Mouse (Mus musculus) right cerebral cortex, adult 2 months (tissue): ENCODE data around the gene Podn.
A peak's percentile ranks its signal among the peaks of the same experiment; 100 is the strongest.
"Not testable (repeated sequence)": the region's sequence is repeated elsewhere in the genome, so short reads cannot be mapped to it uniquely, and the experiment has no call there.

ENCODE experiments used
- DNase-seq, 2 experiments: peaks; one replicate each; pipeline ENCODE4 v3.0.0; 2021 to 2022; ENCODE audit warnings: low spot score in 2 of 2

The Podn gene

DNA sequence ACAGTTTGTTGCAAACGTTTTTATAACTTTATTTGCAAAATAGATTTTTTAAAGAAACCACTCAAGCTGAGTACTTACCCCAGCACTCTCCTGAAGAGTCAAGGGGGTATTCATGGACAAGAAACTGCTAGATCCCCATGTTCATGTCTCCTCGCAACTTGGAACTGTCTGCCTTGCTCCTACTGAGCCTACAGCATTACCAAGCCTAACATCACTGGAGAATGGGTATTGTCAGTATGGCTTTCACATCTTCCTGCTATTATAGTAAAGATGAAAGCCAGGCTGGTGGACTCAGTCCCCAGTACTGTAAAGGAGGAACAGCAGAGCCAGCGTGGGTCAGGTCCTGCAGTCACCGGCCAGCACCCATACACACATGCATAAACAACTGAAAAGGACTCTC is at the start of gene Podn:
Podn (minus strand) TSS at position 101 of the 400 bp plus-strand sequence.
- DNase-seq: no peak

GRCm38 (mm10) chr4:108145554-108145953 is 49.3 kb upstream of the Podn start:
- DNase-seq: not testable (repeated sequence)

GRCm38 (mm10) chr4:108144880-108145279 is 48.6 kb upstream of the Podn start, which contains the start of gene Scp2:
TSS of gene Scp2 (minus strand) at chr4:108144998.
- DNase-seq: no peak

GRCm38 (mm10) chr4:108143778-108144177 is 47.5 kb upstream of the Podn start:
- no peak for DNase-seq

GRCm38 (mm10) chr4:108143178-108143577 is 46.9 kb upstream of the Podn start:
- DNase-seq: not testable (repeated sequence)

- no peak for DNase-seq
Observed at GRCm38 (mm10) chr4:108136938-108137337, 40.7 kb upstream of the Podn start.

- DNase-seq: no peak
Observed at GRCm38 (mm10) chr4:108130452-108130851, 34.2 kb upstream of the Podn start.

DNA sequence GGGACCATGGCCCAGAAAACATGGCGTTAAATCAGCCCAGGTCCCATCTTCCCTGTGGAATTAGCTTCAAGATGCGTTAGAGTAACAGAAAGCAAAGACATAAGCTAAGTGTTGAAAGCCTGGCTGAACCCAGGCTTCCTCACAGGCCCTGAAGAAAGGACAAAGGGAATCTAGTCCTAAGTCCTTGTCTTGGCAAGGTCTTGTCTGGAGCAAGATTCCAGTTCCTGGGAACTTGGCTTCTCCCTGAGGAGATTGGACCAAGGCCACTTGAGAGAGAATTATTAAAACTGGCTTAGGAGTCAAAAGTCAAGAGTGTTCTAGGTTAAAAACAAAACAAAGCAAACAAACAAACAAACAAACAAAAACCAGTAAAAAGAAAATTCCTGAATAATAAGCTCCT is 32.1 kb upstream of the Podn start:
- no peak for DNase-seq

DNA sequence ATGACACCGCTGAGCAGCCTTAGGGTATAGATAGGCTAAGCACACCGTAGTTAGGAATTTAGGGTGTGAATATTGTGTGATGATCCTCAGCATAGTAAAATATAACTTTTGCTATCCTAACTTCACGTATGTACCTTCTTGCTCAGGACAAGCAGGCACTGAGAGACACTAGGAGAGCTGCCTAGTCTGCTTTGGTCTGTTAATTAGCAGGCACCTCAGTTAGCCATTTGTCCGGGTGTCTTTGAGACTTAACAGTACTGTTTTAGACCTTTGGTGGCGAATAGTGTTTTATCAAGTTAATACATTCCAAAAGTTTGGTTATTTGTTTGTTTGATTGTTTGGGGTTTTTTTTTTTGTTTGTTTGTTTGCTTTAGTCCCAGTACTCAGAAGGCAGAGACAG is 31.3 kb upstream of the Podn start:
- DNase-seq: no peak

DNA sequence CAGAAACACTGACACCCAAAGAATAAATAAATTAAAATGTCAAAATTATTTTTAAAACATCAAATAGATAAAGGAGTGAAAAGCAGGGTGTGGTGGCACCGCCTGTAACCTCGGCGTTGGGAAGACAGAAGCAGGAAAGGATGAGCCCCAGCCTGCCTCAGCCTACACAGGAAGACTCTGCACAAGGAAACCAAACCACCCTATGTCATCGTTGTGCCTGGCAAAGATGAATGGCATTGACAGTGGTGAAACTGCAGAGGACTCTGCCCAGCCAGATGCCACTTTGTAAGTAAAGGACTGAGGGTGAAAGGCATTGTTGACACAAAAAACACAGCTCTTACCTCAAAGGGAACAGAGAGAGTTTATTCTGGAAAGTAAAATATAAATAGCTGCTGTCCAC is 30.0 kb upstream of the Podn start:
- DNase-seq: no peak

DNA sequence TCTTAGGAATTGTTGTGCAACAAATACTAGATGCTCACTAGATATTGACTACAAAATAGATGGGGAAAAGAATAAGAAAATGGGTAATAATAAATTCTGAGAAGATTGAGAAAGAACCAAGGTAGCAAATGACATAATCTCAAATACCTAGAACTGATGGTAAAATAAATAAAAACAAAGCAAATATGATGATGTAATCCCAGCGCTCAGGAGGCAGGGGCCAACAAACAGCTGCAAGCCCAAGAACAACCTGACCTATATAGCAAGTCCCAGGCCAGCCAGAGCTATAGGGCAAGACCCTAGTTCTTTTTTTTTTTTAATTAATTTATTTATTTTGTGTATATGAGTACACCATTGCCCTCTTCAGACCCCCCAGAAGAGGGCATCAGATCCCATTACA is 27.9 kb upstream of the Podn start:
- no peak for DNase-seq

DNA sequence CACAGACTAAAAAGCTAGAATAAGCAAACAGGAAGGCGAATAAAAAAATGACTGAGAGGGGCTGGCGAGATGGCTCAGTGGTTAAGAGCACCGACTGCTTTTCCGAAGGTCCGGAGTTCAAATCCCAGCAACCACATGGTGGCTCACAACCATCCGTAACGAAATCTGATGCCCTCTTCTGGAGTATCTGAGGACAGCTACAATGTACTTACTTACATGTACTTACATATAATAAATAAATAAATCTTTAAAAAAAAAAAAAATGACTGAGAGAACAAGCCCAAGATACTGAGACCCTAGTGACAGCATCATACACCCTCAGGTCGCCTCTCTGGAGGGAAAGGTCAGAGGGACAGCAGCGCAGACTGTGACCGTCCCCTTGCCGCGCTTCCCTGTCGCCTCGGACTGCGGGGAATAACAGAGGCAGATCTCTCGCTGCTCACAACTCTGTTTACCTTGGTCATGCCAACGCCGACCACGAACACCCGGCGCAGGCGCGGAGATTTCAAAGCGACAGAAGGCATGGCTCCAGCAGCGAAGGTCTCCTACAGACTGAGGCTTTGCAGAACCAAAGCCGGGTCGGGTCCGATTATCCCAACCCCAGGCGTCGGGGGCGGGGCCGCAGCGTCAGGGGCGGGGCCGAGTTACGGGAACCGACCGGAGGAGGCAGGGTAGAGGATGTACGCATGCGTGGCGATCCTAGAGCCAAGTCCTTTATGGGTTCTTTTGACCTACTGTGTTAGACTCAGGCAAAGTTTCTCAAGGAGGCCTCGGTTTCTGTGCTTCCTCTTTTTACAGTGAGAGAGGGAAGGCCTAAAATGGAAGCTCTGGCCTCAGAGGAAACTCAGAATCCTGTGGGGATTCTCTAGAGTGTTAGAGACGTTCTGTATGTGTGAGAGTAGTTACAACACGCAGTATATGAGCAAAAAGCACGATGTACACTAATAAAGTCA is 22.0 kb upstream of the Podn start:
- DNase-seq: peak; percentile 92 to 94

DNA sequence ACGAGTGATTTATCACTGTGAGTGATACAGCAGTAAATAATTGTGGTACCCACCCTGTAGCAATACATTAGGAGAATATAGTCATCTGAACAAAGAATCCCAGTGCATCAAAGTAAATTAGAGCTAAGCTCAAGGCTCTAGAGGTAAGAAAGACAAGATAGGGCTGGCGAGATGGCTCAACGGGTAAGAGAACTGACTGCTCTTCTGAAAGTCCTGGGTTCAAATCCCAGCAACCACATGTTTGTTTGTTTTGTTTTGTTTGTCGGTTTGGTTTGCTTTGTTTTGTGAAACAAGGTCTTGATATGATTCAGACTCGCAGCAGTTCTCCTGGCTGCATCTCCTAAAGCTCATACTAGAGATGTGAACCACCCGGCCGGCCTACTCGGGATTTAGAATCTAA is 21.2 kb upstream of the Podn start:
- DNase-seq: peak; percentile 11

DNA sequence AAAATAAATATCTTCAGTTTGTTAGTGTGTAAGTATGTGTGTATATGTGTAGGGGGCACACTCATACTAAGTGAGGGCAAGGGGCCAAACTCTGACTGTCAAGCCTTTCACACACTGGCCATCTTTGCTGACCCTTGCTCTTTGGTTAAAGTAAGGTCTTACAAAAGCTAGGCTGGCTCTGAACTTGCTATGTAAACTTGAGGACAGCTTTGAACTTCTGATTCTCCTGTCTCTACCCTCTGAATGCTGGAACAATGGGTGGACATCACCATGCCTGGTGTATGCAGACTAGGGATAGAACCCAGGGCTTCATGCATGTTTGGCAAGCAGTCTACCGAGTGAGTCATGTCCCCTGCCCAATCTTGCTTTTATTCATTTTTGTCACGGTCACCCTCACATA is 20.2 kb upstream of the Podn start:
- DNase-seq: no peak

GRCm38 (mm10) chr4:108110706-108111105 is 14.5 kb upstream of the Podn start:
- no peak for DNase-seq

DNA sequence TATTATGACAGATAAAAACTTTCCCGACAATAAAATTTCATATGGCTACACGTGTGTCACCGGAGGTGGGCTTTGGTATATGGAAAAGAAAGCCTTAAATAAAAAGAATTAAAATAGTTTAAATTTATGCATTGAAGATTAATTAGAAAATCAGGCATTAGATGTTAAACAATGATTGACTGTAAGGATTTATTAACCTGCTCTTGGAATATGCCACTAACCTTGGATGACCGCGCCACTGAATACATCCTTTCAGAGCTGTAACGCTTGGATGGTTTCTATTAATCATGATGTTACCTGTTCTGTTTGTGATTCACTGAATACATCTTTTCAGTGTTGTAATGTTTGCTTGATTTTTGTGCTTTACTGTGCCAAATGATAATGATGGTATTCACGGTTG is 13.5 kb upstream of the Podn start:
- no peak for DNase-seq

DNA sequence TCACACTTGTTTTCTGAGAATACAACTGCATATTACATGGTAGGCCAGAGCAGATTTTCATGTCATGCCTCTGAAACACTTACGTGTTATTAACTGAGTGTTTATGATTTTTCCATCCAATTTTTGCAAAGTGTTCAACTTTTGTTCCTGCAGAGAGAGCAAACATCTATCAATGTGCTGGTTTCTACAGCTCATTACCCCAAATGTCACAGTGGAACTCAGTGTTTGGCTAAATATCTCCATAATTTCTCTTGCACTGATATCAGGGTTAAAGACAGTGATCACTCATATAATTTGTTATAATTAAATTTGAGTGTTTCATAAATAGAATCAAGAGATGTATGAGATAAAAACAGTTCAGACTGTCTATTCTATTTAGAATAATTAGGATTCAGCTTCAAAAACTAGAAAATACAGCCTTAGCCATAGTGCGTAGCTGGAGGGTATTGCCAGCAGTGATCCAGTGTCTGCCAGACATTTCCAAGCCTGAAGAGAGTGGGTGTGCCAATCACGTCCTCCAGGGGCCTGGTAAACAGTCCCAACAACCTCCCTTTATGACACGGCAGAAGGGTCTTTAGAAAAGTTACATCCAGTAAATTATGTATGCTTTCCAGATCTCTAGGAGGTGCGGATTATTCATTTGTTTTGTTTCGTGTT is 3.4 kb downstream of the Podn start:
- DNase-seq: no peak

DNA sequence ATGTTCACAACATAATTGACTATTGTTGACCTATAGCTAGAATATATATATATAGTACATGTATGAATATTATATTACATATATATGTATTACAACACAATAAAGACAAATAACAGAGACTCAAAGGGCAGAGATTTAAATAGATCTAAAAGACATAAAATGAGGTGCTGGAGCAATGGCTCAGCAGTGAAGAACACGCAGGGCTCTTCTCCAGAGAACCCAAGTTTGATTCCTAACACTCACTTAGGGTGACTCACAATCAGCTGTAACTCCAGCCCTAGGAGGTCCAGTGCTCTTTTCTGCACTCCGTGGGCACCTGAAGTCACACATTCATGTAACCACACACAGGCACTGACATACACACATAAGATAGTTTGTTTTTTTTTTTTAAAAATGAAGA is 12.3 kb downstream of the Podn start:
- no peak for DNase-seq

- DNase-seq: no peak
Observed at GRCm38 (mm10) chr4:108083032-108083735, 13.1 kb downstream of the Podn start.

- no peak for DNase-seq
Observed at GRCm38 (mm10) chr4:108082401-108082806, 13.8 kb downstream of the Podn start.

DNA sequence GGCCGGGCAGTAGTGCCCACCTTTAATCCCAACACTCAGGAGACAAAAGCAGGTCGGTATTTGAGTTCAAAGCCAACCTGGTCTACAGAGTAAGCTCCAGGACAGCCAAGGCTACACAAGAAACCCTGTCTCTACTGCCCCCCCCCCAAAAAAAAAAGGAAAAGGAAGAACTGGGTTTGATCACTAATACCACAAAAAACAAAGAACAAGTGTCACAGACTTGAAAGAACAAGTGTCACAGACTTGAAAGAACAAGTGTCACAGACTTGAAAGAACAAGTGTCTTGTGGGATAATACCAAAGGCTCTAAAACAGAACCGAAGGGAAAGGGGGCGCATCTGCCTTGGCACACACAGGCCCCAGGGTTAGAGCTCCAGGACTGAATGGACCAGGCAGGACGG is 15.4 kb downstream of the Podn start:
- no peak for DNase-seq

DNA sequence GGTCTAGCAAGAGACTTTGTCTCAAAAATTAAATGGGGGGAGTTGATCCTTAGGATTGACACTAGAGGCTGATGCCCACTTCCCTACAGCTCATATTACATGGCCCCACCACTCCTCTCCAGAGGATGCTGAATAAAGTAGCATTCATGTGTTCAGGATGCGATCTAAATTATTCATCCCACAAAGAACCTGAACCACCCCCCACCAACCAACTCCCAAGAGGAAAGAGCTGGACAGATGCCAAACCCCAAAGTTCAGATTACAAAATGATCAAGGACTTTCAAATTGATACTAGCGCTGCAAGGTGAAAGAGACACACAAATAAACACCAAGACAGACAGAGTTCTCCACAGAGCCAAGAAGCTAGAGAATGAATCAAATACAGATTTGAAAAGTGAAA is 16.5 kb downstream of the Podn start:
- no peak for DNase-seq
